Mouse (Mus musculus) adrenal gland, adult 10 weeks (tissue): Measurements from ENCODE around the gene Rptor. TPM values are rescaled to one million over a fixed set of nuclear protein-coding genes. Genes with fewer than 3 reads are reported as not detected.

Experiments used
- polyA plus RNA-seq: library from polyadenylated mRNA; stranded (reverse); fragments of 350-450 nt; fragmentation: Illumina TruSeq; extraction: RNeasy Lipid Tissue Mini Kit (QIAGEN cat#74804); gene quantifications from one replicate; pipeline ENCODE4 v1.2.3, GENCODE M21; 2014; ENCODE audit warnings: low read depth, low replicate concordance

Rptor gene
- polyA plus RNA-seq = 3.3 TPM

GRCm38 (mm10) chr11:119602763-119603526, at the start of gene Rptor:
Gene Rptor, plus strand, starts transcription at chr11:119602905.

GRCm38 (mm10) chr11:119913291-119913934, 310.7 kb downstream of the Rptor start, which contains the start of gene Chmp6:
Gene Chmp6, plus strand, starts transcription at chr11:119913441.

DNA sequence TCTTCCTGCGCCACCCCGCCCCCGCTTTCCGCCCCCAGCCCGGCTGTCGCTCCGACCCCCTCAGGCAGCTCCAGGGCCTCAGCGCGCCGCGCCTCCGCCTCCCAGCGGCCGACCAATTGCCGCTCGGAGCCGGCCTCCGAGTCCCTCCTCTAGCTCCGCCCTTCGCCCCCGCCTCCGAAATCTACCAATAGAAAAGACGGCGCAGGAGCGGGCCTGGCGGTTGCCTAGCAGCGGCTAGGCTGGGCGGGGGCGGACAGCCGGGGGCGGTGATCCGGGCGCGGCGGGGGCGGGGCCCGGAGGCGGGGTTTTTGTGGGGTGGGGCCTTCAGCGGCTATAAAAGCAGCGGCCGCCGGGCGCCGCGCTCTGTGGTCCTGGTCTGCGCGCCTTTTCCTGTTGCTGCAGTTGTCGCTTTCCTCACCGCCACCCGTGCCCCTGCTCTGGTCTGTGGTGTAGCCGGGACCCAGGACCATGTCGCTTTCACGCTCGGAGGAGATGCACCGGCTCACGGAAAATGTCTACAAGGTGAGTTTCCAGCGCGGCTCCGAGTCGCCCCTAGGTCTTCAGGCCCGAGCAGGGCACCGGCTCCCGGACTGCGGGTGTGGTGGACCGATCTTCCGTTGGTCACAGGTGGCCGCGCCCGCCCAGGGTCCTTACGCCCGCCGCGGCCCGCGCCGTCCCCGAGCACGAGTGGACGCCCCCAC, 340.2 kb downstream of the Rptor start, which contains the start of gene Baiap2:
TSS of gene Baiap2 (plus strand) at position 37 of the 701 bp plus-strand sequence.

Other genes with a start within 250 kb of the Rptor start
- 3.0 TPM for gene Sgsh, start 247.4 kb upstream of the Rptor start, polyA plus RNA-seq
- gene Slc26a11, start 247.3 kb upstream of the Rptor start, polyA plus RNA-seq = 3.2 TPM
- gene Rnf213, start 209.8 kb upstream of the Rptor start, polyA plus RNA-seq = 59.5 TPM
- gene Endov, start 111.6 kb upstream of the Rptor start, polyA plus RNA-seq = 0.35 TPM
- 1.7 TPM for gene Nptx1, start 55.2 kb upstream of the Rptor start, polyA plus RNA-seq